Mouse (Mus musculus) testis, adult 2 months (tissue): Measurements from ENCODE around the gene Rprd2.

ENCODE experiments used
- CTCF ChIP-seq: fragments of 200-500 bp; IDR thresholded peaks from 2 replicates; pipeline ENCODE4 v1.5.1; 2012; ENCODE audit warnings: low read depth, mild to moderate bottlenecking, inconsistent platforms, low read length, moderate library complexity; ENCODE audit not compliant: control insufficient read depth, insufficient read depth, insufficient replicate concordance
- POLR2A ChIP-seq: fragments of 200-500 bp; IDR thresholded peaks from 2 replicates; pipeline ENCODE4 v1.6.1; 2012; ENCODE audit warnings: low read depth, mild to moderate bottlenecking, inconsistent platforms, low read length, moderate library complexity; ENCODE audit not compliant: control insufficient read depth

GRCm38 (mm10) chr3:95740406-95740805 is 78.3 kb downstream of the Rprd2 start:
- TF ChIP-seq CTCF (no peak), POLR2A (no peak)
